Mouse (Mus musculus): ENCODE data around the gene Vwa3b. TPM values are rescaled to one million over a fixed set of nuclear protein-coding genes. Genes with fewer than 3 reads are reported as not detected.

The Vwa3b gene
- polyA plus RNA-seq, 1 experiment = not detected

GRCm38 (mm10) chr1:37065658-37066412, 39.4 kb downstream of the Vwa3b start:
- Histone ChIP-seq H3K4me1 (ENCODE audit: control insufficient read depth, insufficient read depth, insufficient read length, low read length) (no peaks in the 10 kb centered on the region), H3K27ac (replicated peaks; ENCODE audit: low read depth, low read length) (no peak overlapping the region), H3K4me3 (ENCODE audit: insufficient read depth, low read depth, low read length) (no peak overlapping the region)

DNA sequence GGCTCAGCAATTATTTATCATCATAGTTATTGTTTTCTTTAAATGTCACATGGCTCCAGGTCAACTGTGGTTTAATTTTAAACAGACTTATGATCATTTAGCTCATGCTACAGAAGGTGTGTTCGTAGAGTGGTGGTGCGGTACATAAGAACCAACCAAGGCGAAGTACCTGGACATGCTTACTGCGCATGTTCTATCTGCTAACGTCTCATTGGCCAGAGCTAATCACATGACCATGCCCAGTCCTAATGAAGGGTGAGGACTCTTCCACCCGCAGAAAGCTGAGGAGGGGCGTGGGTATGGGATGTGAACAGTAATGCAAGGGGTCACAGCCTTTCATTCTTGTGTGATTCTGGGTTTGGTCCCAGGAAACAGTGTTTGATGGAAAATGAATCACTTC, 49.4 kb downstream of the Vwa3b start:
- Histone ChIP-seq H3K4me1 (ENCODE audit: control insufficient read depth, insufficient read depth, insufficient read length, low read length) (no peaks in the 10 kb centered on the region), H3K27ac (replicated peaks; ENCODE audit: low read depth, low read length) (no peak overlapping the region), H3K4me3 (ENCODE audit: insufficient read depth, low read depth, low read length) (no peak overlapping the region)

GRCm38 (mm10) chr1:37077266-37077665, 50.9 kb downstream of the Vwa3b start:
- Histone ChIP-seq H3K4me3 (ENCODE audit: insufficient read depth, low read depth, low read length) (no peak overlapping the region), H3K4me1 (ENCODE audit: control insufficient read depth, insufficient read depth, insufficient read length, low read length) (no peaks in the 10 kb centered on the region), H3K27ac (replicated peaks; ENCODE audit: low read depth, low read length) (no peak overlapping the region)

- Histone ChIP-seq H3K4me3 (ENCODE audit: insufficient read depth, low read depth, low read length) (no peak overlapping the region), H3K4me1 (ENCODE audit: control insufficient read depth, insufficient read depth, insufficient read length, low read length) (no peaks in the 10 kb centered on the region), H3K27ac (replicated peaks; ENCODE audit: low read depth, low read length) (no peak overlapping the region)
Observed at GRCm38 (mm10) chr1:37077955-37078549, 51.7 kb downstream of the Vwa3b start.

DNA sequence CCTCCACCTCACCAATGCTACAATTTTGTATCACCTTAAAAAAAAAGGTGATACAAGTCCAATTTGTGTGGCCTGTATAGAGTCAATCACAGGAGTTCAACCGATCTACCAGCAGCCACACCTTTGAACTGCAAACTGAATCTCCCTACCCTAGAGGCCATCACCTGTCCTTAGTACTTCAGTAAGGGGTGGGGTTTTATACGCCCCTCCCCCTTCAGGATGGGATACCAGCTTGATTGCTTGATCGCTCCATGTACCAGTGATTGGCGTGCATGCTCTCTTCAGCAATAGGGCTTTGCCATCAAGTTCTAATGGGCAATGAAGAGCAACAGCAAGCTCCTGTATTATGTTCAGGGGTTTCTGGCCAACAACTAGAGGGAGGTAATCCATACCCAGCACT, 54.0 kb downstream of the Vwa3b start:
- H3K27ac ChIP-seq (replicated peaks; ENCODE audit: low read depth, low read length) = no peak overlapping the region
- H3K4me3 ChIP-seq (ENCODE audit: insufficient read depth, low read depth, low read length) = no peak overlapping the region
- no peaks in the 10 kb centered on the region for H3K4me1 ChIP-seq (ENCODE audit: control insufficient read depth, insufficient read depth, insufficient read length, low read length)

- Histone ChIP-seq H3K27ac (replicated peaks; ENCODE audit: low read depth, low read length) (no peak overlapping the region), H3K4me3 (ENCODE audit: insufficient read depth, low read depth, low read length) (no peak overlapping the region), H3K4me1 (ENCODE audit: control insufficient read depth, insufficient read depth, insufficient read length, low read length) (no peaks in the 10 kb centered on the region)
Observed at GRCm38 (mm10) chr1:37081376-37082214, 55.2 kb downstream of the Vwa3b start.

DNA sequence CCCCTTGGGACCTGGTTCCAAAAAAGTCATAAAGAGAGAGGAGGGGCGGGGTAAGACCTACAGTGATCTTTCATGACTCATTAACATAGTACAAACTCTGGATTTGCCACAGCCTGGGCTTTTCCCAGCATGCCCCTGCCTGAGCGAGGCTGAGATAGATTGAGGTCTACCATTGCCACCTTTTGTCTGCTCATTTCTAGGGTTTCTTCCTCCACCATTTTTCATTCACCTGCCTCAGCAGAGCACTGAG, 55.7 kb downstream of the Vwa3b start:
- no peaks in the 10 kb centered on the region for H3K4me1 ChIP-seq (ENCODE audit: control insufficient read depth, insufficient read depth, insufficient read length, low read length)
- H3K4me3 ChIP-seq (ENCODE audit: insufficient read depth, low read depth, low read length) = no peak overlapping the region
- no peak overlapping the region for H3K27ac ChIP-seq (replicated peaks; ENCODE audit: low read depth, low read length)

GRCm38 (mm10) chr1:37084075-37084474, 57.7 kb downstream of the Vwa3b start:
- no peaks in the 10 kb centered on the region for H3K4me1 ChIP-seq (ENCODE audit: control insufficient read depth, insufficient read depth, insufficient read length, low read length)

DNA sequence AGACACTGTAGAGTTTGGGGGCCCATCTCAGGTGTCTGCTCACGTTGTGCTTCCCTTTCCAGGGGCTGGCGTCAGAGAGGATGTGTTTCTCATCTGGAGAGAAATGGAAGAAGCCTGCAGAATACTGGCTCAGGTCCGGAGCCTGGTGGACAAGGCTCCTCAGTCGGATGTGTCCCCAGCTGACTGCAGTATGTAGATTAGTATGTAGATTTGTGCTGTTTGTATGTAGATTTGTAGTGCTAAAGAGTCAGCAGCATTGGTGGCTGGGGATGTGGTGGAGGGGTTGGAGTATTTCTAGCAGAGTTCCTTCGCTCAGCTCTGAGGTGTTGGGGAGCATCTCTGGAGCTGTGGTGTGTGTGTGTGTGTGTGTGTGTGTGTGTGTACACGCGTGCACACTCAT, 58.8 kb downstream of the Vwa3b start:
- Histone ChIP-seq H3K4me3 (ENCODE audit: insufficient read depth, low read depth, low read length) (no peak overlapping the region), H3K4me1 (ENCODE audit: control insufficient read depth, insufficient read depth, insufficient read length, low read length) (no peaks in the 10 kb centered on the region), H3K27ac (replicated peaks; ENCODE audit: low read depth, low read length) (no peak overlapping the region)

More at GRCm38 (mm10) chr1:37084075-37084474, 57.7 kb downstream of the Vwa3b start:
- no peak overlapping the region for H3K4me3 ChIP-seq (ENCODE audit: insufficient read depth, low read depth, low read length)
- H3K27ac ChIP-seq (replicated peaks; ENCODE audit: low read depth, low read length) = no peak overlapping the region

DNA sequence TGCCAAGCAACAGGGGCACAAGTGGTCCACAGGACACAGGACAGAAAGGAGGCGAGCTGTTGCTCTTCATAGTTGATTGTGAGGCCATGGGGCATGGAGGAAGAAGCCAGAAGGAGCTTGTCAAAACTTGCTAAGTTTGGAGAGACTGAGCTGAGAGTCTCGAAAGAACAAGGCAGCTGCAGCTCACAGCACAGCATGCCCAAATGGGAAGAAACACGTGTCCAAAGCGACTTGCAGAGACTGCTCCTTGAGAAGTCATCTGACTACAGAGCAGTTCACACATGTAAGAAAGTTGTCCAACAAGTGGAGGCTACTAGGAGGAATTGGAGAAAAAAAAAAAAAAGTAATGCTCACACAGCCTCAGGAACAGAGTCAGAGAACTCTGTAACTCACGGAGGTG, 62.8 kb downstream of the Vwa3b start:
- Histone ChIP-seq H3K27ac (replicated peaks; ENCODE audit: low read depth, low read length) (no peak overlapping the region), H3K4me3 (ENCODE audit: insufficient read depth, low read depth, low read length) (no peak overlapping the region), H3K4me1 (ENCODE audit: control insufficient read depth, insufficient read depth, insufficient read length, low read length) (no peaks in the 10 kb centered on the region)

DNA sequence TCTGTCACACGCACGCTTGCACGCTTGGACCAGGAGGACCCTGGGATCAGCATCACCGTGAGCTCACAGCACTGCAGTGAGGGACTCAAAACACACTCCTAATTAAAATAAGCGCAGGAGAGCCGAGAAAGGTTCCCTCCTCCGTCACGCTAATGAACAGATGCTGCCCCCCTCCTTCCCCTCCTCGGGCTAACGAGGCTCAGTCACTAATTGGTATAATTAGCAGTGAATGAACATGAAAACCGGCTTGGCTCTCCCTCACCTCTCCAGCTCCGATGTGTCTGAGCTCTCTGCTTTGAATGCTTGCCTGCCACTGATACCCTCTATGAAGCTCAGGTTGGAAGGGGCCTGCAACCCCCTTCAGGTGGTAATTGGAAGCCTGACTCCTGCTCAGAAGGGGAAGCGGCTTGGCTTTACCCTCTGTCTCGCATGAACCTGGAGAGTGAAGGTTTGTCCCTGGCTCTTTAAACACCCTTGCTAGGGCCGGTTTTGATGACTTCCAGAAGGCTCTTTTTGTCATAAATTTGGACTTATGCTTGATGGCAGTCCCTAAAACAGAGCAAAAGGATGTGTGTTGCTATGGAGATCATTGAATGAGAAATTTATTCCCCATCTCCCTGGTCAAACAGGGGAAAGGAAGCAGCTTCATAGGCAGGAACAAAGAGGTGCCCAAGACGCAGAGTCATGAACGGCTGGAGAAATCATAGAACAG, 71.1 kb downstream of the Vwa3b start:
- Histone ChIP-seq H3K4me3 (ENCODE audit: insufficient read depth, low read depth, low read length) (no peak overlapping the region), H3K27ac (replicated peaks; ENCODE audit: low read depth, low read length) (no peak overlapping the region)

DNA sequence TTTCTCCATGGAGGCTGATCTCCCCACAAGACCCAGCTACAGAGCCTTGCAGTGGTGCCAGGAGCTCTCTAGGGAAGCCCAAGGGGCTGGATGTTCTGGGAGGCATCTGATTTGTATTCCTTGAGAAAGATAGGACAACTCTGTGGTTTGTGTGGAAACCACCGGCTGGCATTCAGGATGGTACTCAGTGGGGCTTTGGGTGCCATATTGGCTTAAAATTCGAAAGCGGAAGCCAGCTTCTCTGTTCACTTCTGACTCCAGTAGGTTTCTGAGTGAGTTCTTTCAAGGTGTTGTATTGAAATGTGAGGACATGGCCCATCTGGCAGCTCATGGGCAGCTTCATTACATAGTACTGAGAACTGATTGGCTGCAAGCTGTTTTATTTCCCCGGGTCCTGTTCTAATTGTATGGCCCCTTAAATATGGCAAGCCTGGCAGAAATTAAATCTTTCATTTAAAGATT, 71.7 kb downstream of the Vwa3b start:
- Histone ChIP-seq H3K4me1 (ENCODE audit: control insufficient read depth, insufficient read depth, insufficient read length, low read length) (no peaks in the 10 kb centered on the region), H3K27ac (replicated peaks; ENCODE audit: low read depth, low read length) (no peak overlapping the region), H3K4me3 (ENCODE audit: insufficient read depth, low read depth, low read length) (no peak overlapping the region)

More for the DNA sequence above, 71.1 kb downstream of the Vwa3b start:
- no peaks in the 10 kb centered on the region for H3K4me1 ChIP-seq (ENCODE audit: control insufficient read depth, insufficient read depth, insufficient read length, low read length)

DNA sequence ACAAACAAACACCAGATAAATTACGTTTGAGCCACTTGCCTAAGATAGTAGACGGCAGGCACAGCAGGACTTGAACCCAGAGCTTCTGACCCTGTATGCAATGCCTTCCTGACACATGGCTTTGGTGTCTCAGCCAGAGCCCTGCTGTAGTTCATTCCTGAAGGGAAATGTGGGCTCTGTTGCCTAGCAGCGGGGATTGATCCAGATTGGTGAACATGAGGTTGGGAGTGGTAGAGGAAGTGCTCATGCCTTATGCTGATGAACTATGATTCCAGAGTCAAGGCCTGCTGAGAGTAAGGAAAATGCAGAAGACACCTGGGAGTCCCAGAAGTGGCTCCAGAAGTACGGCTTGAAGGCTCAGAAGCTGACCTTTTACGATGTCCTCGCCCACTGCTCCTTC, 74.0 kb downstream of the Vwa3b start:
- no peak overlapping the region for H3K4me3 ChIP-seq (ENCODE audit: insufficient read depth, low read depth, low read length)
- no peak overlapping the region for H3K27ac ChIP-seq (replicated peaks; ENCODE audit: low read depth, low read length)
- H3K4me1 ChIP-seq (ENCODE audit: control insufficient read depth, insufficient read depth, insufficient read length, low read length) = no peaks in the 10 kb centered on the region

- Histone ChIP-seq H3K4me1 (ENCODE audit: control insufficient read depth, insufficient read depth, insufficient read length, low read length) (no peaks in the 10 kb centered on the region), H3K27ac (replicated peaks; ENCODE audit: low read depth, low read length) (no peak overlapping the region)
Observed at GRCm38 (mm10) chr1:37101016-37101415, 74.6 kb downstream of the Vwa3b start.

GRCm38 (mm10) chr1:37101717-37102116, 75.3 kb downstream of the Vwa3b start:
- Histone ChIP-seq H3K4me1 (ENCODE audit: control insufficient read depth, insufficient read depth, insufficient read length, low read length) (no peaks in the 10 kb centered on the region), H3K4me3 (ENCODE audit: insufficient read depth, low read depth, low read length) (no peak overlapping the region), H3K27ac (replicated peaks; ENCODE audit: low read depth, low read length) (no peak overlapping the region)

More at GRCm38 (mm10) chr1:37101016-37101415, 74.6 kb downstream of the Vwa3b start:
- H3K4me3 ChIP-seq (ENCODE audit: insufficient read depth, low read depth, low read length) = no peak overlapping the region

All from brown adipose tissue, adult 24 weeks (tissue).